Mouse (Mus musculus) midbrain, postnatal 0 days (tissue): ENCODE measurements around the gene Tekt5. TPM values are rescaled to one million over a fixed set of nuclear protein-coding genes. Genes with fewer than 3 reads are reported as not detected.

Experiments used
- ATAC-seq: fragments of 200-750 bp; cut with Nextera tagmentation; 2 replicates; pipeline ENCODE4 v1.8.0; 2017; ENCODE audit warnings: moderate number of reproducible peaks, mild to moderate bottlenecking, moderate TSS enrichment, moderate library complexity; ENCODE audit not compliant: low FRiP score
- DNase-seq: peaks from one replicate; pipeline ENCODE4 v3.0.0-alpha.2; 2015; ENCODE audit warnings: low spot score
- H3K27ac ChIP-seq: fragments of 300-500 bp; sonication (generic); 2 replicates; pipeline ENCODE4 v1.5.1; 2014; ENCODE audit warnings: low read depth, mild to moderate bottlenecking, low read length, mixed read lengths
- H3K27me3 ChIP-seq: fragments of 300-500 bp; sonication (generic); 2 replicates; pipeline ENCODE4 v1.6.1; 2014; ENCODE audit warnings: low read length, control low read depth, mixed read lengths; ENCODE audit not compliant: insufficient read depth
- H3K36me3 ChIP-seq: fragments of 300-500 bp; sonication (generic); 2 replicates; pipeline ENCODE4 v1.6.1; 2014; ENCODE audit warnings: low read length, control low read depth, mixed read lengths; ENCODE audit not compliant: insufficient read depth
- H3K4me1 ChIP-seq: fragments of 300-500 bp; sonication (generic); 2 replicates; pipeline ENCODE4 v1.6.1; 2014; ENCODE audit warnings: mild to moderate bottlenecking, control low read depth, antibody characterized with exemption, low read length, mixed read lengths; ENCODE audit not compliant: insufficient read depth
- H3K4me2 ChIP-seq: fragments of 300-500 bp; sonication (generic); 2 replicates; pipeline ENCODE4 v1.6.1; 2014; ENCODE audit warnings: low read depth, mild to moderate bottlenecking, low read length, mixed read lengths; ENCODE audit not compliant: poor library complexity, severe bottlenecking
- H3K4me3 ChIP-seq: fragments of 300-500 bp; sonication (generic); 2 replicates; pipeline ENCODE4 v1.5.1; 2014; ENCODE audit warnings: low read depth, mild to moderate bottlenecking, low read length, moderate library complexity
- H3K9ac ChIP-seq: fragments of 300-500 bp; sonication (generic); replicated peaks from 2 replicates; pipeline ENCODE4 v1.6.1; 2014; ENCODE audit warnings: mild to moderate bottlenecking, low read length, moderate library complexity, mixed read lengths; ENCODE audit not compliant: poor library complexity, severe bottlenecking
- H3K9me3 ChIP-seq: fragments of 300-500 bp; sonication (generic); 2 replicates; pipeline ENCODE4 v1.6.1; 2016; ENCODE audit warnings: low read length, control low read depth
- CTCF ChIP-seq: IDR thresholded peaks from 2 replicates; pipeline ENCODE4 v1.5.1; 2016; ENCODE audit warnings: antibody characterized with exemption, mild to moderate bottlenecking
- WGBS: fragments of 180-500 bp; shearing (Covaris S2); extraction: QIAGEN DNeasy Blood & Tissue Kit; methylation state at CpG from one replicate; pipeline ENCODE4 v1.1.7; 2014; 5-methylcytosine and 5-hydroxymethylcytosine counted together
- polyA plus RNA-seq: library from polyadenylated mRNA; unstranded; fragments of >200 nt; fragmentation: Nextera tagmentation; extraction: Ambion mirVana; gene quantifications from 2 replicates; pipeline ENCODE4 v1.2.1, GENCODE M21; 2015
- total RNA-seq: library from RNA; depleted of rRNA; stranded (reverse); fragments of >200 nt; gene quantifications from 2 replicates; pipeline ENCODE4 v1.2.3, GENCODE M21; 2014

The Tekt5 gene
- total and polyA plus RNA-seq, 2 experiments from 2014 or later: 11.2 to 29.3 TPM

DNA sequence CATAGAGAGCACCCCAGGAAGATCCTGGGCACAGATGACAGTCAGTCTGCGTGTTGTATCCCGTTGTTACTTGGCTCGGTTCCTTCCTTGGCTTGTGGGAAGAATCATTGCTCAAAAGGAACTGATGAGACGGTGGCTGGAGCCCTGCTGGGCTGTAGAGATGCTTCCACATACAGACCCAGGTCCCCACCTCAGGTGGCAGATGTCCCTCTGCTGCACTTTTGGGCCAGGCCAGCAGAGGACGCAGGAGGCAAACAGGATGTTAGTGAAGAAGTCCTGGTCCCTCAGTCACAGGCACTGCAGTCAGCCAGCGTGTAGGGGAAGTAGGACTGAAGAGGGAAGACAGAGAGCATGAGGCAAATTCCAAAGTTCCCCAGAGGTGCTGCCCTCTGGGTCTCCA lies 20.7 kb upstream of the Tekt5 start:
- no peak for ATAC-seq
- peak; percentile 66 for TF ChIP-seq CTCF
- peak; percentile 8 for DNase-seq
- no peaks in the 10 kb centered on the region for H3K9me3 ChIP-seq
- no peak overlapping the region for H3K4me3 ChIP-seq
- peaks cover 36% of the 10 kb centered on the region for H3K36me3 ChIP-seq
- H3K27ac ChIP-seq: no peak overlapping the region
- H3K4me2 ChIP-seq: no peak overlapping the region
- H3K27me3 ChIP-seq: no peaks in the 10 kb centered on the region
- no peak overlapping the region for H3K9ac ChIP-seq
- WGBS: 82% methylated on average over 6 of the region's 6 CpGs
- no peaks in the 10 kb centered on the region; the same call in 1 of the 2 replicates for H3K4me1 ChIP-seq

DNA sequence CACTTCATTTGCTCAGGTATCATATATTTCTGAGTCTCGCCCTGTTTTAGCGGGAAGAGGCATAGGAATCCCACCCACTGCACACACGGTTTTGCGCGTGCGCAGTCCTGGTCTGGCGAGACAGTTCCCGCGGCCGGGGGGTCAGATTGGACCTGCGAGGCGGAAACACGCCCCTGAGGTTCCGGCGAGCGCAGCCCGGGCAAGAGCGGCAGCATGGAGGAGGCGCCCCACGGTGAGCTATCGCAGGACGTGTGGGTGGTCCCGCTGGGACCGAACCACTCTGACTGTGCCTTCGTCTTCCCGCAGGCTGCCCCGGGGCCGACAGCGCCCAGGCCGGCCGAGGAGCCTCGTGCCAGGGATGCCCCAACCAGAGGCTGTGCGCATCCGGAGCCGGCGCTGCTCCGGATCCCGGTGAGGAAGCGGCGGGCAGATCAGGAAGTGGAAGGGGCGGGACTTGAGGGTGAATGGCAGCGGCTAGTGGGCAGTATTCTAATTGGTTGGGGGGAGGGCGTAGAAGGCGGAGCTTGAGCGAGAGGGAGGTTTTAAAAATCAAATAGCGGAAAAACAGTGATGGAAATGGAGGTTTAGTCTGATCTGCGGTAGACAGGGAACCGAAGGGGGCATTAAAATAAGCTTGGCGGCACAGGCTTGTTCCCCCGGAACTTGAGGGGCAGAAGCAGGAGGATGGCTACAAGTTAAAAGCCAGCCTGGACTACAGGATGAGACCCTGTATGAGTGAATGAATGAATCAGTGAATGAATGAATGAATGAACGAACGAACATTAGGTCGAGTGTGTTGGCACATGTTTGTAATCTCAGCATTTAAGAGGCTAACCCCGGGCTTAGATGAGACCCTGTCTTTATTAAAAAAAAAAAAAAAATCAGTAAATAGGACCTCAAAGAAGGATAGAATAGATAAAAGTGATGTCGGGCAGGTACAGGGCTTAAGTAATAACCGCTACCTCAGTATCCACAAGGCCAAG lies 16.8 kb upstream of the Tekt5 start, which contains the start of gene Nubp1:
Gene Nubp1 (plus strand): TSS at position 185 of the 983 bp plus-strand sequence.
- Histone ChIP-seq H3K36me3 (peaks cover 9% of the 10 kb centered on the region), H3K27ac (peak within 1 kb of the TSS; percentile 82), H3K4me2 (peak within 1 kb of the TSS; percentile 53), H3K9me3 (no peaks in the 10 kb centered on the region), H3K4me1 (no peaks in the 10 kb centered on the region; the same call in 1 of the 2 replicates), H3K9ac (peak within 1 kb of the TSS; percentile 64), H3K4me3 (peak within 1 kb of the TSS; percentile 55), H3K27me3 (no peaks in the 10 kb centered on the region)
- peak; percentile 30; the same call in 1 of the 2 replicates for TF ChIP-seq CTCF
- 3% methylated on average over 56 of the region's 56 CpGs for WGBS
- DNase-seq: peak; percentile 95
- peak; percentile 97 for ATAC-seq

GRCm38 (mm10) chr16:10399160-10399559 lies 3.9 kb upstream of the Tekt5 start:
- no peaks in the 10 kb centered on the region for H3K36me3 ChIP-seq
- no peak overlapping the region for H3K27ac ChIP-seq
- no peaks in the 10 kb centered on the region for H3K4me1 ChIP-seq
- no peak for ATAC-seq
- H3K4me2 ChIP-seq: no peak overlapping the region
- peak; percentile 79 for DNase-seq
- H3K4me3 ChIP-seq: no peak overlapping the region
- H3K27me3 ChIP-seq: no peaks in the 10 kb centered on the region
- H3K9ac ChIP-seq: no peak overlapping the region
- 29% methylated on average over 7 of the region's 7 CpGs for WGBS
- TF ChIP-seq CTCF: peak; percentile 97
- no peaks in the 10 kb centered on the region for H3K9me3 ChIP-seq

DNA sequence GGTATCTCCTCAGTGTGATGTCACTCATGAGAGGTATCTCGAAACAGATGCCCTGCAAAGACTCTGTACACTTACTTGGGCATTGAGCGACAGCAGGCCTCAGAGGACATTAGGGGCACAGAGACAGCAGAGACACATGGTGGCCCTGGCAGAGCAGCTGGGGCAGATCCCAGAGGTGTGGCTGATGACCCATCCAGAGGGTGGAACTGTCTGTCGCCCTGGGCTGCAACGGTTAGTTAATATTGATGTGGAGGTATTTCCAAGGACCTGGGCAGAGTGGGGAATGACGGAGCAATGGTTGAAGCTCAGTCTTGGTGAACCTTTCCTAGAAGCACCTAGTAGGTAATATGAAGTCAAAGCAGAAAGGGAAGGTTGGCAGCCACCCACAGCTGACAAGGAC lies 3.5 kb upstream of the Tekt5 start:
- no peak for TF ChIP-seq CTCF
- H3K4me1 ChIP-seq: no peaks in the 10 kb centered on the region
- no peak overlapping the region for H3K4me3 ChIP-seq
- no peak overlapping the region for H3K4me2 ChIP-seq
- H3K9me3 ChIP-seq: no peaks in the 10 kb centered on the region
- no peaks in the 10 kb centered on the region for H3K27me3 ChIP-seq
- DNase-seq (no peak), ATAC-seq (no peak)
- no peak overlapping the region for H3K27ac ChIP-seq
- 75% methylated on average over 5 of the region's 5 CpGs for WGBS
- H3K36me3 ChIP-seq: no peaks in the 10 kb centered on the region
- H3K9ac ChIP-seq: no peak overlapping the region

DNA sequence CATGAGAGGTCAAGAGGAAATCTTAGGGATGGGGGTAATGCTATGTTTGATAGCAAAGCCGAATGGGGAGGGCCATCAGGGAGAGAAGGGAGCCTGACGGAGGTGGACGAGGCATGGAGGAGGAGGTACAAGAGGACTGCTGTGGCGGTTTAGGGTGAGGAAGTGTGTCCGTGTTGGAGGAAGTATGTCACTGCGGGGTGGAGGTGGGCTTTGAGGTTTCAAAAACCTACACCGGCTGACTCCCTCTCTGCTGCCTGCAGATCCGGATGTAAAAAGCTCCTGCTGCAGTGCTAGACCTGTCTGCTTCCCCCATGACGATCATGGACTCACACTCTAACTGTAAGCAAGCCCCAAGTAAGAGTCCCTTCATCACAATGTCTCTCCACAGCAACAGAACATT lies 2.7 kb downstream of the Tekt5 start:
- WGBS: 91% methylated on average over 9 of the region's 9 CpGs
- H3K27ac ChIP-seq: no peak overlapping the region

More for the DNA sequence above, 2.7 kb downstream of the Tekt5 start:
- ATAC-seq (no peak), DNase-seq (no peak)
- Histone ChIP-seq H3K36me3 (no peaks in the 10 kb centered on the region), H3K4me3 (no peak overlapping the region), H3K4me2 (no peak overlapping the region), H3K27me3 (no peaks in the 10 kb centered on the region), H3K9me3 (no peaks in the 10 kb centered on the region), H3K9ac (no peak overlapping the region), H3K4me1 (no peaks in the 10 kb centered on the region)
- no peak for TF ChIP-seq CTCF
